In the genomic region with DNA sequence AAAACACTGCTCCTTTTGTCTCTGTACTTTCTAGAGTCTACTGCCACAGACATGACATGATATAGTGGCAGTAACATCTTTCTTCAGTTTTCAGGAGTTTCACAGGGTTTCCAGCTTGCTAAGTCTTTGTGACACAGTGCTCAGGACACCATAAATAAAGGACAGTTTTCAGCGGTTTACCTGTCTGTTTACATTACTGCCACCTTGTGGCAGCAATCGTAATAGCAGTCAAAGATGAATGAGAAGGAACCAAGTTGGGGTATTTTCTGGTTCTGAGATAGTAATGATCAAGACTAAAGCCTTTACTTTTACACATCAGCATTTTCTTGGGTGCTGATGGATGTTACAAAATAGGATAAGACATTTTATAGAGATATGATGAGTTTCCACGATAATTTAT, we compare ENCODE assay signal across 8 mouse cellular contexts.
DNase-seq lines count a peak whose midpoint lies in the region; ATAC-seq and TF ChIP-seq lines count a peak whose summit lies in the region.

No protein-coding gene starts in this region.

- H3K79me2 ChIP-seq in heart, adult 2 months (replicated peaks; ENCODE audit: control insufficient read depth, insufficient read depth, low read length), result no peaks in the 10 kb centered on the region

- no peak for TF ChIP-seq POLR2A in heart, adult 2 months (IDR thresholded peaks at IDR 0.05; ENCODE audit: insufficient read depth, low read depth, low read length)

- no peaks in the 10 kb centered on the region for H3K27me3 ChIP-seq in heart, adult 2 months (ENCODE audit: control insufficient read depth, insufficient read depth, low read length)
- H3K27me3 ChIP-seq in heart, embryonic 12.5 days (replicated peaks), result no peaks in the 10 kb centered on the region
- no peaks in the 10 kb centered on the region for H3K27me3 ChIP-seq in kidney, postnatal 0 days (ENCODE audit: insufficient read depth, low read length)

- no peak overlapping the region for H3K4me2 ChIP-seq in heart, embryonic 12.5 days
- H3K4me2 ChIP-seq in kidney, postnatal 0 days (ENCODE audit: low read length), result no peak overlapping the region

- H3K4me1 ChIP-seq in heart, adult 2 months (ENCODE audit: control insufficient read depth, insufficient read depth, low read length), result no peaks in the 10 kb centered on the region
- no peaks in the 10 kb centered on the region for H3K4me1 ChIP-seq in heart, embryonic 12.5 days (replicated peaks)
- H3K4me1 ChIP-seq in kidney, postnatal 0 days (replicated peaks; ENCODE audit: insufficient read depth, low read length), result no peaks in the 10 kb centered on the region

- no peaks in the 10 kb centered on the region for H3K36me3 ChIP-seq in heart, adult 2 months (ENCODE audit: control insufficient read depth, insufficient read depth, low read length)
- no peaks in the 10 kb centered on the region for H3K36me3 ChIP-seq in heart, embryonic 12.5 days
- no peaks in the 10 kb centered on the region for H3K36me3 ChIP-seq in kidney, postnatal 0 days (ENCODE audit: insufficient read depth, low read length)

- TF ChIP-seq EP300 in heart, adult 2 months (IDR thresholded peaks at IDR 0.05; ENCODE audit: insufficient read depth, low read depth, low read length), result no peak

- peak; percentile 92 for TF ChIP-seq CTCF in heart, adult 2 months (IDR thresholded peaks at IDR 0.05)
- peak; percentile 76 for TF ChIP-seq CTCF in kidney, postnatal 0 days (IDR thresholded peaks at IDR 0.05; ENCODE audit: low read depth)

- no peak for ATAC-seq in heart, embryonic 12.5 days (ENCODE audit: insufficient number of reproducible peaks, low FRiP score)
- ATAC-seq in kidney, postnatal 0 days (replicated peaks; ENCODE audit: low FRiP score, low read depth), result no peak
- no peak for ATAC-seq in erythroblast, adult 5-6 weeks (replicated peaks; ENCODE audit: low FRiP score, poor library complexity, severe bottlenecking)

- H3K9ac ChIP-seq in heart, adult 2 months (ENCODE audit: low read depth, low read length), result no peak overlapping the region
- H3K9ac ChIP-seq in heart, embryonic 12.5 days, result no peak overlapping the region
- no peak overlapping the region for H3K9ac ChIP-seq in kidney, postnatal 0 days (ENCODE audit: low read depth, low read length)

- no peak overlapping the region for H3K4me3 ChIP-seq in heart, adult 2 months
- no peak overlapping the region for H3K4me3 ChIP-seq in heart, embryonic 12.5 days
- H3K4me3 ChIP-seq in kidney, postnatal 0 days (replicated peaks; ENCODE audit: low read depth, low read length), result no peak overlapping the region

- DNase-seq in heart, adult 2 months, result peak in 1 of 2 experiments; percentile 1
- DNase-seq in urinary bladder, postnatal 25 days (ENCODE audit: low spot score), result peak; percentile 26
- DNase-seq in urinary bladder, postnatal 4 days (ENCODE audit: low spot score in 2 of 2), result no peak
- DNase-seq in cerebellum, postnatal 10 days, result peak; percentile 64 to 70
- peak; percentile 24 for DNase-seq in kidney, postnatal 0 days (ENCODE audit: low spot score)
- DNase-seq in lung, postnatal 25 days (ENCODE audit: low spot score), result peak; percentile 18

- no peak overlapping the region for H3K27ac ChIP-seq in heart, adult 2 months
- no peak overlapping the region for H3K27ac ChIP-seq in heart, embryonic 12.5 days (ENCODE audit: poor library complexity, severe bottlenecking)
- no peak overlapping the region for H3K27ac ChIP-seq in kidney, postnatal 0 days

- H3K9me3 ChIP-seq in heart, embryonic 12.5 days (replicated peaks), result no peaks in the 10 kb centered on the region
- no peaks in the 10 kb centered on the region for H3K9me3 ChIP-seq in kidney, postnatal 0 days (replicated peaks; ENCODE audit: low read length)

- intact Hi-C loops in heart, adult 2 months (cut with DNase I), result loop anchor here (2.0 kb wide), 1 partner anchor 720 kb away; the partner anchor contains the start of gene 2610002M06Rik

- 7% methylated on average over 3 of the region's 3 CpGs for WGBS in heart, adult 2 months
- WGBS in heart, embryonic 12.5 days, result 4% methylated on average over 3 of the region's 3 CpGs
- 8% methylated on average over 3 of the region's 3 CpGs for WGBS in kidney, postnatal 0 days

Comparison
In these comparisons a context has a peak if more than half of its experiments do, and no peak if none do; other contexts are left out.
1. DNase-seq: peak in urinary bladder, postnatal 25 days (single experiment), cerebellum, postnatal 10 days (2 of 2), kidney, postnatal 0 days (single experiment) and lung, postnatal 25 days (single experiment); none in urinary bladder, postnatal 4 days (0 of 2).